11 mouse cellular contexts compared by ENCODE assay signal in the genomic region with DNA sequence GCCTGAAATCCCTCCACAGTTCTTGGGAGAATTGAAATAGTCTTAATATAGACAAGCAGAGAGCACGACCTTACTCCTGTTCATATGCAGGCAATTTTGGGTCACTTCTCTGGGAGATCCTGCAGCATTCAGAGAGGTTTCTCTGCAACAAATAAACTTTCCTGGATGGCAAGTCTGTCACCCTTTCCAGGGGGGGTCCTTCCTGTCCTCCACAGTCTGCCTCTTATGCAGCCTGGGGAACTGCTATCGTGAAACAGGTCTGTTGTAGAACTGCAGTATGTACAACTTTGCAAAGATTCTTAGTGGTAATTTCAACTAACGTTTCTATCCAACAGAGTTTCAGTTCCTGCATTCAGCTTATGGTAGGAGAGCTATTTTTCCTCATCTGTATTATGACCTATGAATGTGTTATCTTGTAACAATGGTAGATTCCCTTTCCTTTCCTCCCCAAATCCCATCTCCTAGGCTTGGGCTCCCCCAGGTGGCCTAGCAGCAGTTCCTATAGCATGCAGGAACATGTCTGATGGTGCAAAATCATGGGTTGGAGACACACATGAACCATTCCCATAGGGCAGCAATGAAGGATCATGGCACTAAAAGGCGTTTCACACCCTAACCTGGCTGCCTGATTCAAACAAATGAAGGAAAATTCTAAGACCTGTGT. TPM values are rescaled to one million over a fixed set of nuclear protein-coding genes. Genes with fewer than 3 reads are reported as not detected.
DNase-seq lines count a peak whose midpoint lies in the region; ATAC-seq and TF ChIP-seq lines count a peak whose summit lies in the region.
"Had no signal": no experiment of that assay in that cellular context is flagged by ENCODE, and none has a peak within 500 bp of the region (broad histone marks: within the 10 kb centered on the region; RNA-seq: fewer than 3 reads in every experiment).

No protein-coding gene starts in this region.

- no peak for TF ChIP-seq POLR2A in MEL (IDR thresholded peaks at IDR 0.05; ENCODE audit: control insufficient read depth in 1 of 2, insufficient read depth in 1 of 2, low read depth in 1 of 2, low read length in 2 of 2, poor library complexity in 1 of 2)

- no peak overlapping the region for H3K4me3 ChIP-seq in forebrain, embryonic 14.5 days (ENCODE audit: low read depth, low read length)
- H3K4me3 ChIP-seq in forebrain, embryonic 11.5 days (ENCODE audit: low read depth, low read length) = no peak overlapping the region
- no peak overlapping the region for H3K4me3 ChIP-seq in MEL (ENCODE audit: control insufficient read depth in 1 of 2, insufficient read depth in 1 of 2, low read depth in 2 of 2, low read length in 2 of 2)
- no peak overlapping the region for H3K4me3 ChIP-seq in liver, postnatal 0 days (ENCODE audit: low read depth, low read length)
- H3K4me3 ChIP-seq: embryonic facial prominence, embryonic 15.5 days; hindbrain, embryonic 13.5 days; neural tube, embryonic 13.5 days had no signal

- H3K79me2 ChIP-seq in MEL (ENCODE audit: control insufficient read depth, insufficient read depth, low read length, poor library complexity) = no peaks in the 10 kb centered on the region

- no peak overlapping the region for H3K4me2 ChIP-seq in forebrain, embryonic 14.5 days (ENCODE audit: low read length)
- no peak overlapping the region for H3K4me2 ChIP-seq in forebrain, embryonic 11.5 days (ENCODE audit: low read depth, low read length, severe bottlenecking)
- H3K4me2 ChIP-seq in liver, postnatal 0 days (ENCODE audit: low read depth, low read length) = no peak overlapping the region
- H3K4me2 ChIP-seq: embryonic facial prominence, embryonic 15.5 days; hindbrain, embryonic 13.5 days; neural tube, embryonic 13.5 days had no signal

- intact Hi-C loops in left cerebral cortex, postnatal 4 days (cut with DNase I) = loop anchor here (5.0 kb wide), 1 partner anchor 131 kb away; no protein-coding TSS in a partner anchor

- no peak overlapping the region for H3K9ac ChIP-seq in forebrain, embryonic 14.5 days (ENCODE audit: low read length)
- H3K9ac ChIP-seq in forebrain, embryonic 11.5 days (ENCODE audit: low read length) = no peak overlapping the region
- no peak overlapping the region for H3K9ac ChIP-seq in MEL (ENCODE audit: control insufficient read depth, low read depth, low read length, poor library complexity, severe bottlenecking)
- no peak overlapping the region for H3K9ac ChIP-seq in liver, postnatal 0 days (replicated peaks)
- H3K9ac ChIP-seq: embryonic facial prominence, embryonic 15.5 days; hindbrain, embryonic 13.5 days; neural tube, embryonic 13.5 days had no signal

- no peaks in the 10 kb centered on the region for H3K9me3 ChIP-seq in forebrain, embryonic 14.5 days (replicated peaks; ENCODE audit: control insufficient read depth, low read length)
- H3K9me3 ChIP-seq in forebrain, embryonic 11.5 days (ENCODE audit: control insufficient read depth, low read length) = no peaks in the 10 kb centered on the region
- no peaks in the 10 kb centered on the region for H3K9me3 ChIP-seq in MEL (replicated peaks; ENCODE audit: insufficient read depth, low read length)
- H3K9me3 ChIP-seq in liver, postnatal 0 days (ENCODE audit: low read length) = no peaks in the 10 kb centered on the region
- H3K9me3 ChIP-seq: embryonic facial prominence, embryonic 15.5 days; hindbrain, embryonic 13.5 days; neural tube, embryonic 13.5 days had no signal

- peak; percentile 34 for TF ChIP-seq RAD21 in MEL (IDR thresholded peaks at IDR 0.05; ENCODE audit: low read depth, low read length)

- peak; percentile 44 for DNase-seq in forebrain, embryonic 14.5 days (ENCODE audit: low spot score)
- no peak for DNase-seq in forebrain, embryonic 11.5 days (ENCODE audit: low spot score)
- peak; percentile 32 for DNase-seq in left cerebral cortex, postnatal 4 days
- no peak for DNase-seq in left cerebral cortex, adult 9 months (ENCODE audit: low spot score in 2 of 2)
- no peak for DNase-seq in MEL (ENCODE audit: low read depth, low spot score)
- no peak for DNase-seq in liver, postnatal 0 days
- no peak for DNase-seq in frontal cortex, adult 2 months (ENCODE audit: extremely low spot score in 1 of 2, low spot score in 1 of 2)

- no peak overlapping the region for H3K27ac ChIP-seq in forebrain, embryonic 14.5 days (ENCODE audit: low read depth, low read length)
- H3K27ac ChIP-seq in forebrain, embryonic 11.5 days (ENCODE audit: low read depth, low read length) = no peak overlapping the region
- H3K27ac ChIP-seq in MEL (ENCODE audit: control insufficient read depth, low read depth, low read length) = no peak overlapping the region
- no peak overlapping the region for H3K27ac ChIP-seq in liver, postnatal 0 days (ENCODE audit: low read depth)
- H3K27ac ChIP-seq: embryonic facial prominence, embryonic 15.5 days; hindbrain, embryonic 13.5 days; neural tube, embryonic 13.5 days had no signal

- no peak for TF ChIP-seq EP300 in MEL (IDR thresholded peaks at IDR 0.05; ENCODE audit: low read depth in 1 of 2, low read length in 2 of 2)
- no peak for TF ChIP-seq EP300 in liver, postnatal 0 days (IDR thresholded peaks at IDR 0.05; ENCODE audit: low read depth)

- no peaks in the 10 kb centered on the region for H3K27me3 ChIP-seq in forebrain, embryonic 14.5 days (replicated peaks; ENCODE audit: control insufficient read depth, insufficient read depth, low read length)
- H3K27me3 ChIP-seq in forebrain, embryonic 11.5 days (ENCODE audit: control insufficient read depth, insufficient read depth, low read length) = no peaks in the 10 kb centered on the region
- H3K27me3 ChIP-seq in MEL (ENCODE audit: control insufficient read depth in 1 of 2, insufficient read depth in 2 of 2, low read length in 2 of 2) = no peaks in the 10 kb centered on the region
- H3K27me3 ChIP-seq in liver, postnatal 0 days (ENCODE audit: insufficient read depth, low read length) = no peaks in the 10 kb centered on the region
- H3K27me3 ChIP-seq: embryonic facial prominence, embryonic 15.5 days; hindbrain, embryonic 13.5 days; neural tube, embryonic 13.5 days had no signal

- no peak for ATAC-seq in forebrain, embryonic 14.5 days
- ATAC-seq in forebrain, embryonic 11.5 days (replicated peaks; ENCODE audit: low FRiP score) = no peak
- no peak for ATAC-seq in liver, postnatal 0 days
- no peak for ATAC-seq in monocyte, adult 5-6 weeks (replicated peaks; ENCODE audit: insufficient number of reproducible peaks, low FRiP score, low TSS enrichment, poor library complexity, severe bottlenecking)

- 93% methylated on average over 4 of the region's 4 CpGs for WGBS in forebrain, embryonic 14.5 days
- 94% methylated on average over 4 of the region's 4 CpGs for WGBS in forebrain, embryonic 11.5 days
- WGBS in liver, postnatal 0 days (ENCODE audit: insufficient replicate concordance) = 74% methylated on average over 4 of the region's 4 CpGs

- H3K4me1 ChIP-seq in forebrain, embryonic 14.5 days (ENCODE audit: control insufficient read depth, insufficient read depth, low read length) = peaks cover 5% of the 10 kb centered on the region
- 0 out of 2 replicates have a peak, but pooled peaks cover 1% of the 10 kb centered on the region for H3K4me1 ChIP-seq in forebrain, embryonic 11.5 days (replicated peaks; ENCODE audit: control insufficient read depth, insufficient read depth, low read length)
- no peaks in the 10 kb centered on the region for H3K4me1 ChIP-seq in MEL (ENCODE audit: control insufficient read depth in 1 of 2, insufficient read depth in 2 of 2, low read length in 2 of 2)
- no peaks in the 10 kb centered on the region; the same call in 1 of the 2 replicates for H3K4me1 ChIP-seq in liver, postnatal 0 days (ENCODE audit: insufficient read depth)
- H3K4me1 ChIP-seq: embryonic facial prominence, embryonic 15.5 days had no signal

- H3K36me3 ChIP-seq in forebrain, embryonic 14.5 days (ENCODE audit: control insufficient read depth, insufficient read depth, low read length) = no peaks in the 10 kb centered on the region
- no peaks in the 10 kb centered on the region for H3K36me3 ChIP-seq in forebrain, embryonic 11.5 days (ENCODE audit: control insufficient read depth, insufficient read depth, low read length)
- H3K36me3 ChIP-seq in MEL (ENCODE audit: control insufficient read depth in 1 of 2, insufficient read depth in 2 of 2, low read length in 2 of 2) = no peaks in the 10 kb centered on the region
- no peaks in the 10 kb centered on the region; the same call in 1 of the 2 replicates for H3K36me3 ChIP-seq in liver, postnatal 0 days (replicated peaks; ENCODE audit: insufficient read depth, low read length)
- H3K36me3 ChIP-seq: embryonic facial prominence, embryonic 15.5 days had no signal

- peak in 1 of 3 experiments; percentile 35; a peak in 3 of 6 replicates for TF ChIP-seq CTCF in MEL (IDR thresholded peaks at IDR 0.05 in 2 of 3, conservative IDR thresholded peaks at IDR 0.05 in 1 of 3; ENCODE audit: control insufficient read depth in 1 of 3, insufficient read depth in 1 of 3, low read depth in 2 of 3, low read length in 3 of 3, poor library complexity in 1 of 3, severe bottlenecking in 1 of 3)
- TF ChIP-seq CTCF in liver, postnatal 0 days (IDR thresholded peaks at IDR 0.05; ENCODE audit: low read depth) = peak; percentile 62

TF ChIP-seq in MEL, 35 proteins besides CTCF, POLR2A, EP300 and RAD21:
- TF ChIP-seq ZMIZ1 (IDR thresholded peaks at IDR 0.05; ENCODE audit: low read depth, low read length) (no peak), SMC3 (IDR thresholded peaks at IDR 0.05; ENCODE audit: low read depth, low read length) (peak; percentile 27; the same call in 1 of the 2 replicates)

RNA-seq across cellular contexts. Expression of gene Relt, which starts 44.7 kb away (rescaled TPM):
- polyA plus RNA-seq in forebrain, embryonic 14.5 days (2014; fragmentation: Nextera tagmentation; extraction: Ambion mirVana) = 2.6 TPM in 2 replicates
- 2.5 and 2.7 TPM in 2 replicates for polyA plus RNA-seq in forebrain, embryonic 11.5 days (2014; fragmentation: Nextera tagmentation; extraction: Ambion mirVana)
- total RNA-seq in left cerebral cortex, postnatal 4 days (2021) = 1 to 10 TPM; 6.3 to 7.4 TPM
- 26.0 and 37.1 TPM in 2 replicates for total RNA-seq in MEL (2012; rRNA removed)
- 10 to 100 TPM in 1 of 2 experiments, not detected in 1; 29.6 TPM for polyA plus RNA-seq in MEL (2012; ENCODE audit: insufficient read depth in 1 of 2, insufficient read length in 2 of 2, low read depth in 1 of 2, low replicate concordance in 2 of 2, missing spikeins in 1 of 2)
- 6.9 and 7.5 TPM in 2 replicates for polyA plus RNA-seq in liver, postnatal 0 days (2015; fragmentation: Nextera tagmentation; extraction: Ambion mirVana)
- 22.5 to 31.8 TPM (median 26.4 TPM) in 3 replicates for total RNA-seq in monocyte, adult 5-6 weeks (2017)
- 12.2 and 12.4 TPM in 2 replicates for polyA plus RNA-seq in frontal cortex, adult 2 months (2012; rRNA removed)

Comparison
In these comparisons a context has a peak if more than half of its experiments do, and no peak if none do; other contexts are left out.
1. DNase-seq: peak in forebrain, embryonic 14.5 days (single experiment) and left cerebral cortex, postnatal 4 days (single experiment); none in forebrain, embryonic 11.5 days (single experiment), left cerebral cortex, adult 9 months (0 of 2), MEL (single experiment), liver, postnatal 0 days (single experiment) and frontal cortex, adult 2 months (0 of 2).